Mouse (Mus musculus): ENCODE measurements around the gene Prm3. TPM values are rescaled to one million over a fixed set of nuclear protein-coding genes. Genes with fewer than 3 reads are reported as not detected.

Prm3 gene
- polyA plus RNA-seq, 1 experiment, result not detected

DNA sequence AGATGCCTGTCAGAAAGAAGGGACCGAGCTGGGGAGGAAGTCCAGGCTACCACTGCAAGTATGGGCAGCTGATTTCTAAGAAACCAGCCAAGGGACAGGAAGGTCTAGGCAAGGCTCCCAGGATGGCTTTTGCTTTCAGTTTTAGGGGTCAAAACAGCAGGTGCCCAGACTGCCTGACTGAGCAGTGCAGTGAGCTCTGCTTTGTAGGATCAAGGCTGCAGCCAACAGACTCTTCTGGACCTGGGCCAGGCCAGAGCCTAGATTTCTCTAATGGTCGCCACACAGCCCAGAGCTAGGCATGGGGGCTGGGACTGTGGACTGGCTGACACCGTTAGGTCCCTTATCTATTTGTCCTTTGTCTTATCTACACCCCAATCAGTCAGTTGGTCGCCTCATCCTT lies 16.0 kb downstream of the Prm3 start:
- Histone ChIP-seq H3K27me3 (ENCODE audit: control insufficient read depth, insufficient read depth, insufficient read length) (no peaks in the 10 kb centered on the region), H3K4me2 (ENCODE audit: low read depth) (no peak overlapping the region), H3ac (ENCODE audit: control insufficient read depth, insufficient read length) (no peak overlapping the region), H3K4me3 (no peak overlapping the region), H3K79me2 (ENCODE audit: control insufficient read depth, insufficient read depth) (no peaks in the 10 kb centered on the region), H3K36me3 (ENCODE audit: control insufficient read depth, insufficient read depth) (no peaks in the 10 kb centered on the region)
- TF ChIP-seq MYOD1 (IDR thresholded peaks at IDR 0.05; ENCODE audit: control insufficient read depth in 1 of 3, insufficient read length in 2 of 3, low read depth in 2 of 3), result no peak

DNA sequence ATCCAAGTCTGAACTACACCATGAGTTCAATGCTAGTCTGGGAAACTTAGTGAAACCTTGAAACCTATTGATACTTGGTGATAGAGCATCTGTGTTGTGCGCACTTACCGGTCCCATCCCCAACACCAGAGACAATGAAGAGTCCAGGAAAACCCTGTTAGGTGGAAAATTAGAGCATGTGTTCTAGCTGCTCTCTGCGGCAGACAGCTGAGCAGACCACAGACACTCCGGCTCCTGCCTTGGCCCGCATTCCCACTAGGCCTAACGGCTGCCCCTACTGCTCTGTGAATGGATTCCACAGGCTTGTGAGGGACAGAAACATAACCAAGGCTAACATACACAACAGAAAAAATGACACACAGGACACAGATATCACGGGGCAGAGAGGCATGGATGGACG lies 17.2 kb downstream of the Prm3 start:
- Histone ChIP-seq H3K36me3 (ENCODE audit: control insufficient read depth, insufficient read depth) (no peaks in the 10 kb centered on the region), H3K4me2 (ENCODE audit: low read depth) (no peak overlapping the region), H3K27me3 (ENCODE audit: control insufficient read depth, insufficient read depth, insufficient read length) (no peaks in the 10 kb centered on the region), H3ac (ENCODE audit: control insufficient read depth, insufficient read length) (no peak overlapping the region), H3K79me2 (ENCODE audit: control insufficient read depth, insufficient read depth) (no peaks in the 10 kb centered on the region), H3K4me3 (no peak overlapping the region)
- TF ChIP-seq E2F4 (IDR thresholded peaks at IDR 0.05; ENCODE audit: insufficient read depth) (no peak), SRF (IDR thresholded peaks at IDR 0.05; ENCODE audit: control insufficient read depth, insufficient read length, low read depth) (no peak), CEBPB (IDR thresholded peaks at IDR 0.05; ENCODE audit: insufficient read depth, poor library complexity, severe bottlenecking) (no peak), MYOD1 (IDR thresholded peaks at IDR 0.05; ENCODE audit: control insufficient read depth in 1 of 3, insufficient read length in 2 of 3, low read depth in 2 of 3) (peak in 2 of 3 experiments; percentile 10 to 40), POLR2A (IDR thresholded peaks at IDR 0.05; ENCODE audit: insufficient read length, low read depth) (no peak), MAX (IDR thresholded peaks at IDR 0.05; ENCODE audit: low read depth) (no peak), USF1 (IDR thresholded peaks at IDR 0.05; ENCODE audit: low read depth) (no peak), TCF3 (IDR thresholded peaks at IDR 0.05; ENCODE audit: insufficient read length, low read depth) (no peak), TCF12 (IDR thresholded peaks at IDR 0.05; ENCODE audit: insufficient read depth, poor library complexity, severe bottlenecking) (no peak), REST (IDR thresholded peaks at IDR 0.05; ENCODE audit: insufficient read depth, insufficient read length) (no peak), POLR2AphosphoS2 (IDR thresholded peaks at IDR 0.05; ENCODE audit: insufficient read length, low read depth) (no peak), MYOG (IDR thresholded peaks at IDR 0.05; ENCODE audit: control insufficient read depth in 1 of 3, insufficient read depth in 1 of 3, insufficient read length in 2 of 3, low read depth in 2 of 3) (peak in 2 of 3 experiments; percentile 19 to 67)

DNA sequence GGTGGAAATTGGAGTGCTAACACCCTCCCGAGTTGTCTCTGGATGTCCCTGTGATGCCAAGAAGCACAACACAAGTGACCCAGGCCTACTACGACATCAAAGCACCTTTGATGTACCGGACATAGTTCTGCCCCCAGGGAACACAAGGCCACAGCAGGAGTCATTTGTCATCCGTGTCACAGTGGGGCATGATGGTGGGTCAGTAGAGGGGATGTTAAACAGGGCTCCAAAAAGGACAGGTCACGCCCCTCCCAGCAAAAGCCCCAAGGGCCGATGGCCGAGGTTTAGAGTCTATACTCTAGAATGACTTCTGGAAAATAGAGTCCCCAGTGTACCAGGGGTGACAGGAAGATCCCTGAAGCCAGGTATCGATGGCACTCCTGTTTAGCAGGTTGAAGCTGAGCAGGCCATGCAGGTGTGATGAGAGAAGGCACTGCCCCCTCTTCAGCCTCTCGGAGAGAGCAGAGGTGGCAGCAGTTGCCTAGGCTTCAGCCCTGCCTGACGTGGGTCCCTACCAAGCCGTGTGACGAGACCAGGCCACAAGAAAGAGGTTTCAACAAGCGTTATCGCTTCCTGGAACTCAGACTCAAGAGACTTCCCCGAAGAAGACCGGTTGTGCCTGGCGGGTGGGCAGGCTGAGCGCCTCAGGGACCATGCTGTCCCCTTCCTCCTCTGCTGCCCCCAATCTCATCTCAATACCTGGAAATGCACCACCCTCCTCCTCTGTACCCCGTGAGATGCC lies 18.8 kb downstream of the Prm3 start:
- no peaks in the 10 kb centered on the region for H3K36me3 ChIP-seq (ENCODE audit: control insufficient read depth, insufficient read depth)
- H3K79me2 ChIP-seq (ENCODE audit: control insufficient read depth, insufficient read depth), result no peaks in the 10 kb centered on the region
- H3K4me2 ChIP-seq (ENCODE audit: low read depth), result no peak overlapping the region
- H3K27me3 ChIP-seq (ENCODE audit: control insufficient read depth, insufficient read depth, insufficient read length), result no peaks in the 10 kb centered on the region
- no peak overlapping the region for H3ac ChIP-seq (ENCODE audit: control insufficient read depth, insufficient read length)
- no peak for TF ChIP-seq POLR2AphosphoS2 (IDR thresholded peaks at IDR 0.05; ENCODE audit: insufficient read length, low read depth)
- no peak for TF ChIP-seq POLR2A (IDR thresholded peaks at IDR 0.05; ENCODE audit: insufficient read length, low read depth)
- TF ChIP-seq TCF12 (IDR thresholded peaks at IDR 0.05; ENCODE audit: insufficient read depth, poor library complexity, severe bottlenecking), result no peak
- TF ChIP-seq SRF (IDR thresholded peaks at IDR 0.05; ENCODE audit: control insufficient read depth, insufficient read length, low read depth), result no peak
- TF ChIP-seq USF1 (IDR thresholded peaks at IDR 0.05; ENCODE audit: low read depth), result no peak
- no peak for TF ChIP-seq E2F4 (IDR thresholded peaks at IDR 0.05; ENCODE audit: insufficient read depth)
- TF ChIP-seq CEBPB (IDR thresholded peaks at IDR 0.05; ENCODE audit: insufficient read depth, poor library complexity, severe bottlenecking), result no peak
- no peak for TF ChIP-seq MYOG (IDR thresholded peaks at IDR 0.05; ENCODE audit: control insufficient read depth in 1 of 3, insufficient read depth in 1 of 3, insufficient read length in 2 of 3, low read depth in 2 of 3)
- TF ChIP-seq TCF3 (IDR thresholded peaks at IDR 0.05; ENCODE audit: insufficient read length, low read depth), result no peak
- TF ChIP-seq MAX (IDR thresholded peaks at IDR 0.05; ENCODE audit: low read depth), result no peak
- no peak for TF ChIP-seq MYOD1 (IDR thresholded peaks at IDR 0.05; ENCODE audit: control insufficient read depth in 1 of 3, insufficient read length in 2 of 3, low read depth in 2 of 3)
- no peak for TF ChIP-seq REST (IDR thresholded peaks at IDR 0.05; ENCODE audit: insufficient read depth, insufficient read length)
- no peak overlapping the region for H3K4me3 ChIP-seq

DNA sequence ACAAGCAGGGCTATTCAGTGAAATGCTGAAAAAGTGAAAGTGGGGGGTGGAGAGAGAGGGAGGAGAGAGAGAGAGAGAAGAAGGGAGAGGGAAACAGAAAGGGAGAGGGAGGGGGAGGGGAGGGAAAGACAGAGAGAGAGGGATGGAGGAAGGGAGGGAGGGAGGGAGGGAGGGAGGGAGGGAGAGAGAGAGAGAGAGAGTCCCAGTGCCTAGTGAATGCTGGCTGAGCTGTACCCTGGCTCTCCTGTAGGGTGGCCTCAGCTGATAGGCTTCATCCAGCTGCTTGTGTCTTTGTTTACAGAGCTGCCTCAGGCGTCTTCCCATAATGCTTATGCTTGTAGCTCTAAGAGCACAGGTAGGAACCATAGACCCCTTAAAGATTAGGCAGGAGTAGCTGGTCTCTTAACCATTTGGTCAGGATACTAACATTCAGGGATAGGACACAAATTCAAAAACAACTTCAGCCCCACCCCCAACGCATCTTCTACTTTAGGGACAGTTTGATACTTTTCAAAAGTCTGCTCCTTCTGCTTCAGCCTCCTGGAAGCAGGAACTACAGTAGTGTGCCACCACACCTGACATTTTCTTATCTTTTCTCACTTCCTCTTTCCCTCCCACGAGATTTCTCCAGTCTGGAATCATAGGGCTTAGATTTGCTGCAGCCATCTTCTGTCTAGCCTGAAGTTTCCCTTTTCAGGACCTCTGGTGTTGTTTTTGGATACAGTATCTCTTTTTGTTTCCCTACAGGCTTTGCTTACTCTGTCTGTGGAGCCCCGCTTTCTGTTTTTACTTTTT lies 20.0 kb downstream of the Prm3 start:
- Histone ChIP-seq H3K79me2 (ENCODE audit: control insufficient read depth, insufficient read depth) (no peaks in the 10 kb centered on the region), H3K4me3 (no peak overlapping the region), H3K27me3 (ENCODE audit: control insufficient read depth, insufficient read depth, insufficient read length) (no peaks in the 10 kb centered on the region), H3K4me2 (ENCODE audit: low read depth) (peak overlapping the region; percentile 36), H3K36me3 (ENCODE audit: control insufficient read depth, insufficient read depth) (no peaks in the 10 kb centered on the region), H3ac (ENCODE audit: control insufficient read depth, insufficient read length) (no peak overlapping the region)
- TF ChIP-seq SRF (IDR thresholded peaks at IDR 0.05; ENCODE audit: control insufficient read depth, insufficient read length, low read depth) (no peak), TCF3 (IDR thresholded peaks at IDR 0.05; ENCODE audit: insufficient read length, low read depth) (no peak), MYOG (IDR thresholded peaks at IDR 0.05; ENCODE audit: control insufficient read depth in 1 of 3, insufficient read depth in 1 of 3, insufficient read length in 2 of 3, low read depth in 2 of 3) (no peak), MYOD1 (IDR thresholded peaks at IDR 0.05; ENCODE audit: control insufficient read depth in 1 of 3, insufficient read length in 2 of 3, low read depth in 2 of 3) (no peak), POLR2AphosphoS2 (IDR thresholded peaks at IDR 0.05; ENCODE audit: insufficient read length, low read depth) (no peak), REST (IDR thresholded peaks at IDR 0.05; ENCODE audit: insufficient read depth, insufficient read length) (no peak), USF1 (IDR thresholded peaks at IDR 0.05; ENCODE audit: low read depth) (no peak), MAX (IDR thresholded peaks at IDR 0.05; ENCODE audit: low read depth) (no peak), CEBPB (IDR thresholded peaks at IDR 0.05; ENCODE audit: insufficient read depth, poor library complexity, severe bottlenecking) (no peak), TCF12 (IDR thresholded peaks at IDR 0.05; ENCODE audit: insufficient read depth, poor library complexity, severe bottlenecking) (no peak), POLR2A (IDR thresholded peaks at IDR 0.05; ENCODE audit: insufficient read length, low read depth) (no peak), E2F4 (IDR thresholded peaks at IDR 0.05; ENCODE audit: insufficient read depth) (no peak)
